Mouse (Mus musculus) cerebellum, adult 9-10 months (tissue): ENCODE measurements at regions not wholly inside any gene's neighbourhood (a gene's known extent, or its start where the extent isn't known, plus 50 kb on each side); places are given as distances from the start of the nearest gene placed in this dataset.

Source experiments
- DNase-seq: peaks from one replicate; pipeline ENCODE4 v3.0.0; 2022

GRCm38 (mm10) chr12:99039497-99040322, 119.3 kb downstream of the Ttc8 start:
- no peak for DNase-seq

GRCm38 (mm10) chr12:99041606-99042005, 121.2 kb downstream of the Ttc8 start:
- DNase-seq: no peak

GRCm38 (mm10) chr12:99042918-99043862, 122.8 kb downstream of the Ttc8 start:
- no peak for DNase-seq

GRCm38 (mm10) chr12:99044477-99044876, 124.1 kb downstream of the Ttc8 start:
- DNase-seq: no peak

GRCm38 (mm10) chr12:99050426-99050825, 130.1 kb downstream of the Ttc8 start:
- DNase-seq: no peak

DNA sequence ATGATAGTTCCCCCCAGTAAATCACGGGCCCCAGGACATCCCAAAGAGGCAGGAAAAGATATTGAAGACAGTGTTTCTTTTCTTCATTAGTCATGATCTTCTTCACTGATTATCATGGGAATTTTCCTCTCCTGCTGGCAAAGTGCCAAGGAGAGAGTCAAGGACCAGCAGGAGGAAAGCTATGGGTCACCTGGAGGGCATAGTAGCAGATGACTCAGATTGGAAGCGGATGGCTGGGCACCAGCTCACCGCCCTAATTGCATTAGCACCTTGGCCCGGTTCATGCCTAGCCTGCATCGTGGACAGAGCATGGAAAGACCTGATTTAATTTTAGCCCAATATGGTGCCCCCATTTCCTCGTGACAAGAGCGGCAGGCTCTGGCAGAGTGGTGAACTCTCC, 132.2 kb downstream of the Ttc8 start:
- DNase-seq: peak; percentile 88

DNA sequence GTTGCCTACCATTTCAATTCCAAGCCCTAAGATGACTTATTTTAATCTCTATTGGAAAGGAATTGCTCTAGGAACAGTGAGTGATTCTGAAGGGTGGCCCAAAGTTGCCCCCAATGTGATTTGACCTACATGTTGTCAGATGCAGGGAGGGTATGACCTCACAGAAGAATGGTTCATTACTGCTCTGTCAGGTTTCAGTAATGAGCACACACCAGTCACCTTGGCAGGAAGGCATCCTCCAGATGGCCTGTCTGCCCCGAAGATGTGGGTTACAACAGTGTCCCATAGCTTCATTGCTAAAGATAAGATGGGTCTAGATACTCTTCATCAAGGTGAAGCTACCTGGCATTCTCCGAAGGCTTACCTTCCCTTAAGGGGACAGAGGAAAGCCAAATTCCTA, 137.1 kb downstream of the Ttc8 start:
- peak; percentile 47 for DNase-seq

- no peak for DNase-seq
Observed at GRCm38 (mm10) chr12:99058916-99059315, 138.5 kb downstream of the Ttc8 start.

GRCm38 (mm10) chr12:99059491-99059890, 139.1 kb downstream of the Ttc8 start:
- DNase-seq: no peak

GRCm38 (mm10) chr12:99060702-99061101, 140.3 kb downstream of the Ttc8 start:
- DNase-seq: no peak

- DNase-seq: peak; percentile 15
Observed at GRCm38 (mm10) chr12:99063441-99063840, 143.1 kb downstream of the Ttc8 start.

GRCm38 (mm10) chr12:99063885-99064284, 143.5 kb downstream of the Ttc8 start:
- no peak for DNase-seq

GRCm38 (mm10) chr12:99067962-99068361, 147.6 kb downstream of the Ttc8 start:
- no peak for DNase-seq

GRCm38 (mm10) chr12:99073766-99074165, 153.4 kb downstream of the Ttc8 start:
- no peak for DNase-seq

GRCm38 (mm10) chr12:99077366-99077765, 157.0 kb downstream of the Ttc8 start:
- DNase-seq: no peak

- DNase-seq: no peak
Observed at GRCm38 (mm10) chr12:99079873-99080272, 159.5 kb downstream of the Ttc8 start.

DNA sequence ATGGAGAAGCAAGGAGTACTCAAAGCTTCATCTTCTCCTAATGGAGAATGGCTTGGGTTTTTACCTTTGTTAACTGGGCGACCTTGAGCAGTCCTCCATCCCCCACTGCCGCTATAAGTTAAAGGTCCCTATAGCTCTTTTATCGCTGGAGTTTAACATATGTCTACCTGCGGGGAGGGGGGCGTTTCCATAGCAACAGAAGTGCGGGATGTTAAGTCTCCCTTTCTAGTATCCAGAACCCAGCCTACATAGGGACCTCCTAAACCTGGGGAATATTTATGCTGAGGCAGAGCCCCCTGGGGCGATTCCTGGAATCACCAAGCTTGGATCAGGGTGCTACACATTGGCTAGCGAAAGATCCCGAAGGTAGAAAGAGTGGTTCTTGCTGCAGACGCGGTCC, 163.2 kb downstream of the Ttc8 start:
- DNase-seq: no peak

- DNase-seq: peak; percentile 93
Observed at GRCm38 (mm10) chr12:99084144-99084543, 163.8 kb downstream of the Ttc8 start.

GRCm38 (mm10) chr12:99087286-99087685, 166.9 kb downstream of the Ttc8 start:
- no peak for DNase-seq

DNA sequence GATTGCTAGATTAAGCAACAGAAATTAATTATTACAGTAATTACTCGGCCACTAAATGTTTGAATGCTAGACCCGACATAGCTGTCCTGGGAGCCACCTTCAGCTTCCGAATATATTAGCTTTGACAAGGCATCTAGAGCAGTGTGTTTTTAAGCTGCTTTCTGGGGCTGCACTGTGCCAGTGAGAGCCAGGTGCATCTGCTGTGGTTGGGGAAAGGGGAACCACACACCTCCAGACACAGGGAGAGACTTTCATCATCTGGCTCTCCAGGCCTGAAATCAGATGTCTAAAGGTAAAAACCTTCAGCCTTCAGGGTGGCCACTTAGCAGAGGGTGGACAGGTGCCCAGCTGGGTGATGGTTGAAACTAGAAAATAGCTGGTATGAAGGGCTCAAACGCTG, 171.4 kb downstream of the Ttc8 start:
- no peak for DNase-seq

DNA sequence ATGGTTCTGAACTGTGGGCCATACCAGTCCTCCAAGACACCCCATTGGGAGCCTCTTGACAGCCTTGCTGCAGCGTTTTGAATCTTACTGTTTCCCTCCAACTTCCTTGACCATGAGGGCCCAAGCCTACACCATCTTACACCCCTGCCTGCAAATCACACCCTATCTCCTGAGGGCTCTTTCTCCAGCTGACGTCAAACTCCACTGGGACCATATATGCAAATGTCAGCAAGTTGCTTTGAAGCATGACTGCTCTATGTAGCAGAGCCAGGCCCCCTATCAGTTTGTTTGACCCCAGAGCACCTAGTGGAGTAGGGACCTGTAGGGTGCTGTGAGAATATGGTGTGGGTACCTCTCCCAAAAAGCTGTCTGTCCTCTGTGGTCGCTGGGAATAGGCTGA, 172.8 kb downstream of the Ttc8 start:
- no peak for DNase-seq

GRCm38 (mm10) chr12:99093989-99094388, 173.6 kb downstream of the Ttc8 start:
- no peak for DNase-seq

DNA sequence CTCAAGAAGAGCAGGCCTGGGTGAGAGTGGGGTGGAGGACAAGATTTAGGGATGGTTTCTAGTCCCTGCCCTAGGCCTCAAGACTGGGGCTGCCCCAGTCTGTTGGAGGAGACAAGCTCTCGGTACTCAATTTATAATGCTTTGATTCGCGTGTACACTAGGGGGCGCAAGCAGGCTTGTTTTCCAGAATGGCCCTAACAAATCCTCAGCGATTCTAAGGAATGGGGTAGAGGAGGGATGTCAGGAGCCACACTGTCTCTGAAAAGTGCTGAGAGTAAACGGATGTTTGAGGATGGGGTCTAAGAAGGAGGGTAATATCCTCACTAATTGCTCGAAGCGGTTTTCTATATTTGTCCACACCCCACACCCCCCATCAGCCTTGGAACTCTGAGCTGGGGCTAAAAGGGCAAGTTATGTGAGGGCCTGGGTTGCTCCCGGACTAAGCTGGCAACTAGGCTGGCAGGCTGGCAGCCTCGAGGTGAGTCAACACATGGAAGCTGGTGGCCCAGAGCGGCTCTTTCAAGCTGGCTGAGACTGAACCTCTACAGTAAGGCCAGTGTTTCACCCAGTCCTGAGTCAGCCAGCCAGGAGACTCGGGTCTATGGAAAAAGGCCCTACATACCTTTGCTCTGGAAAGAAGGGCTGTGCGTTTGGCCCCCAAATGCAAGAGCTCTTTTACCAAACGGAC, 176.7 kb downstream of the Ttc8 start:
- peak; percentile 94 for DNase-seq
